Mouse (Mus musculus): ENCODE measurements around the gene Shd. TPM values are rescaled to one million over a fixed set of nuclear protein-coding genes. Genes with fewer than 3 reads are reported as not detected.
A peak's percentile ranks its signal among the peaks of the same experiment; 100 is the strongest.

Shd gene
- polyA plus RNA-seq, 1 experiment from 2014 or later = 209 TPM

GRCm38 (mm10) chr17:55961631-55962030, 8.6 kb upstream of the Shd start:
- Histone ChIP-seq H3K9me3 (no peaks in the 10 kb centered on the region), H3K4me2 (no peak overlapping the region), H3K4me3 (no peak overlapping the region), H3K4me1 (peaks cover 29% of the 10 kb centered on the region), H3K27me3 (replicated peaks) (no peaks in the 10 kb centered on the region), H3K36me3 (replicated peaks) (no peaks in the 10 kb centered on the region; the same call in 1 of the 2 replicates), H3K9ac (no peak overlapping the region), H3K27ac (no peak overlapping the region)
- WGBS = 95% methylated on average over 7 of the region's 7 CpGs
- no peak for ATAC-seq (replicated peaks)

GRCm38 (mm10) chr17:55963171-55963570, 7.1 kb upstream of the Shd start:
- Histone ChIP-seq H3K36me3 (replicated peaks) (no peaks in the 10 kb centered on the region; the same call in 1 of the 2 replicates), H3K27me3 (replicated peaks) (no peaks in the 10 kb centered on the region), H3K27ac (no peak overlapping the region), H3K9ac (no peak overlapping the region), H3K4me3 (no peak overlapping the region), H3K4me2 (no peak overlapping the region), H3K4me1 (peaks cover 22% of the 10 kb centered on the region), H3K9me3 (no peaks in the 10 kb centered on the region)
- ATAC-seq (replicated peaks) = no peak
- WGBS = 84% methylated on average over 14 of the region's 14 CpGs

DNA sequence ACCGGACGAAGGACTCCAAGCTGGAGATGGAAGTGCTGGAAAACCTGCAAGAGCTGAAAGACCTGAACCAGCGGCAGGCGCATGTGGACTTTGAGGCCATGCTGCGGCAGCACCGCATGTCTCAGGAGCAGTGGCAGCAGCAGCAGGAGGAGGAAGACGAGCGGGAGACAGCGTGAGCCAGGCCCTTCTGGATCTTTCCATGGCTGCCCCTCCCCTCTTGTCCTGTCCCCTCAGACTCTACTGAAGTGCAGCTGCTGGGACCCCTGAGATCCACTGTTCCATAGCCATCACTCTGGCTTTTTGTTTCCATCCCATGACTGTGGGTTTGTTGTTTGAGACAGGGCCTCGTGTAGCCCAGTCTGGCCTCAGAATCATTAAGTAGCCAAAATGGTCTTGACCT, 5.8 kb upstream of the Shd start:
- Histone ChIP-seq H3K4me2 (no peak overlapping the region), H3K27ac (no peak overlapping the region), H3K4me1 (peaks cover 28% of the 10 kb centered on the region), H3K27me3 (replicated peaks) (no peaks in the 10 kb centered on the region), H3K4me3 (no peak overlapping the region), H3K36me3 (replicated peaks) (no peaks in the 10 kb centered on the region; the same call in 1 of the 2 replicates), H3K9ac (no peak overlapping the region), H3K9me3 (no peaks in the 10 kb centered on the region)
- ATAC-seq (replicated peaks) = no peak
- WGBS = 94% methylated on average over 10 of the region's 10 CpGs

DNA sequence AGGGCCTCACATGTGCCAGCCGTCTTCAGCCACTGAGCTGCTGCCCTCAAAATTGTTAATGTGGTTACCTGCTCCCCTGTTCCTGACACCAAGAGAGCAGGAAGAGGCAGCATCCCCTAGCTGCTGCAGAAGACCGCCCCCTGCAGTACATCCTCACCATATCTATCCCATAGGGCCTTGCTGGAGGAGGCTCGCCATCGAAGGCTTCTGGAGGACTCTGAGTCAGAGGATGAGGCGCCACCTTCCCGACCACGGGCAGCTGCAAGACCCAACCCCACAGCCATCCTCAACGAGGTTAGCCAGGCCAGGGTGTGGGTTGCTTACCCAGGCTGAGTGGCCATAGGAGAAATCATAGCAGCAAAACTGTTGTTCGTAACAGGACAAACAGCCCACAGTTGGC, 5.3 kb upstream of the Shd start:
- Histone ChIP-seq H3K27me3 (replicated peaks) (no peaks in the 10 kb centered on the region), H3K4me2 (no peak overlapping the region), H3K27ac (no peak overlapping the region), H3K4me3 (no peak overlapping the region), H3K36me3 (replicated peaks) (no peaks in the 10 kb centered on the region; the same call in 1 of the 2 replicates), H3K9ac (no peak overlapping the region), H3K9me3 (no peaks in the 10 kb centered on the region), H3K4me1 (peaks cover 28% of the 10 kb centered on the region)
- 86% methylated on average over 9 of the region's 9 CpGs for WGBS
- ATAC-seq (replicated peaks) = no peak

GRCm38 (mm10) chr17:55967186-55967585, 3.1 kb upstream of the Shd start:
- Histone ChIP-seq H3K4me3 (no peak overlapping the region), H3K27me3 (replicated peaks) (no peaks in the 10 kb centered on the region), H3K9me3 (no peaks in the 10 kb centered on the region), H3K4me1 (peaks cover 40% of the 10 kb centered on the region), H3K27ac (no peak overlapping the region), H3K4me2 (no peak overlapping the region), H3K9ac (no peak overlapping the region), H3K36me3 (replicated peaks) (no peaks in the 10 kb centered on the region; the same call in 1 of the 2 replicates)
- WGBS = 93% methylated on average over 4 of the region's 4 CpGs
- ATAC-seq (replicated peaks) = no peak

- Histone ChIP-seq H3K9ac (no peak overlapping the region), H3K27me3 (replicated peaks) (no peaks in the 10 kb centered on the region), H3K27ac (peak overlapping the region; percentile 89), H3K4me3 (no peak overlapping the region), H3K4me2 (no peak overlapping the region), H3K4me1 (peaks cover 47% of the 10 kb centered on the region), H3K9me3 (no peaks in the 10 kb centered on the region), H3K36me3 (replicated peaks) (no peaks in the 10 kb centered on the region; the same call in 1 of the 2 replicates)
- 43% methylated on average over 7 of the region's 7 CpGs for WGBS
- ATAC-seq (replicated peaks) = no peak
These were observed 2.1 kb upstream of the Shd start for GRCm38 (mm10) chr17:55968210-55968609.

- Histone ChIP-seq H3K4me3 (peak overlapping the region; percentile 76), H3K27me3 (replicated peaks) (no peaks in the 10 kb centered on the region), H3K9me3 (no peaks in the 10 kb centered on the region), H3K36me3 (replicated peaks) (peaks cover 2% of the 10 kb centered on the region; the same call in 1 of the 2 replicates), H3K27ac (peak overlapping the region; percentile 89), H3K4me1 (peaks cover 47% of the 10 kb centered on the region), H3K4me2 (peak overlapping the region; percentile 65), H3K9ac (peak overlapping the region; percentile 81; the same call in 1 of the 2 replicates)
- peak; percentile 70 for ATAC-seq (replicated peaks)
- 11% methylated on average over 14 of the region's 14 CpGs for WGBS
These were observed 707 bp upstream of the Shd start for GRCm38 (mm10) chr17:55969560-55969959.

DNA sequence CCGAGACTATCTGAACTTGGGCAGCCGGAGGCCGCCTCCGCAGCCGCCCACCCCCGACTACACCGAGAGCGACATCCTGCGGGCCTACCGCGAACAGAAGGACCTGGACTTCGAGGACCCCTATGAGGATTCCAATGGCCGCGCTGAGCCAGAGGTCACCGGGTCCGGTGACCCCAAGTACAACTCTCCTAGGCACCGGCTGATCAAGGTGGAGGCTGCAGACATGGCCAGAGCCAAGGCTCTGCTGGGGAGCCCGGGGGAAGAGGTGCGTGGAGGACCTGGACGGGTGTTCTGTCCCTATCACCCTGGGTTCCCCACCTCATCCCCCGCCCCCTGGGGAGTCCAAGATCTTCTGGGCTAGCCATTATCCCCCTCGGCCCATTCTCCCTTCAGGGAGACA, 1.2 kb downstream of the Shd start:
- Histone ChIP-seq H3K27me3 (replicated peaks) (no peaks in the 10 kb centered on the region), H3K9me3 (no peaks in the 10 kb centered on the region), H3K4me1 (peaks cover 53% of the 10 kb centered on the region), H3K4me2 (peak overlapping the region; percentile 65), H3K27ac (peak overlapping the region; percentile 89; the same call in 1 of the 2 replicates), H3K4me3 (peak overlapping the region; percentile 76), H3K36me3 (replicated peaks) (peaks cover 5% of the 10 kb centered on the region; the same call in 1 of the 2 replicates), H3K9ac (peak overlapping the region; percentile 81)
- no peak for ATAC-seq (replicated peaks)
- WGBS = 19% methylated on average over 22 of the region's 22 CpGs

- no peaks in the 10 kb centered on the region for H3K9me3 ChIP-seq
- ATAC-seq (replicated peaks) = peak; percentile 73
- no peak overlapping the region for H3K4me3 ChIP-seq
- no peak overlapping the region; the same call in 1 of the 2 replicates for H3K4me2 ChIP-seq
- 18% methylated on average over 13 of the region's 13 CpGs for WGBS
- peaks cover 5% of the 10 kb centered on the region; the same call in 1 of the 2 replicates for H3K36me3 ChIP-seq (replicated peaks)
- no peaks in the 10 kb centered on the region for H3K27me3 ChIP-seq (replicated peaks)
- H3K4me1 ChIP-seq = peaks cover 27% of the 10 kb centered on the region
- peak overlapping the region; percentile 68 for H3K27ac ChIP-seq
- H3K9ac ChIP-seq = no peak overlapping the region
These were observed 6.1 kb downstream of the Shd start for GRCm38 (mm10) chr17:55976255-55976862.

GRCm38 (mm10) chr17:55977301-55977700, 7.0 kb downstream of the Shd start:
- peaks cover 5% of the 10 kb centered on the region; the same call in 1 of the 2 replicates for H3K36me3 ChIP-seq (replicated peaks)
- H3K9me3 ChIP-seq = no peaks in the 10 kb centered on the region
- ATAC-seq (replicated peaks) = 0 out of 2 replicates have a peak, but pooled peaks have one; percentile 0
- H3K27ac ChIP-seq = peak overlapping the region; percentile 68; the same call in 1 of the 2 replicates
- no peaks in the 10 kb centered on the region for H3K27me3 ChIP-seq (replicated peaks)
- WGBS = 64% methylated on average over 3 of the region's 3 CpGs
- no peak overlapping the region for H3K4me2 ChIP-seq
- H3K9ac ChIP-seq = no peak overlapping the region
- no peak overlapping the region for H3K4me3 ChIP-seq
- H3K4me1 ChIP-seq = peaks cover 18% of the 10 kb centered on the region

GRCm38 (mm10) chr17:55986030-55986961, 16.0 kb downstream of the Shd start, which contains the start of gene Fsd1:
Gene Fsd1 (plus strand): TSS chr17:55986509.
- WGBS = 9% methylated on average over 34 of the region's 35 CpGs
- Histone ChIP-seq H3K27me3 (replicated peaks) (no peaks in the 10 kb centered on the region), H3K9ac (peak within 1 kb of the TSS; percentile 89), H3K4me2 (peak within 1 kb of the TSS; percentile 86), H3K4me1 (peaks cover 16% of the 10 kb centered on the region), H3K27ac (peak within 1 kb of the TSS; percentile 81), H3K36me3 (replicated peaks) (peaks cover 5% of the 10 kb centered on the region; the same call in 1 of the 2 replicates), H3K9me3 (no peaks in the 10 kb centered on the region), H3K4me3 (peak within 1 kb of the TSS; percentile 91)
- peak; percentile 87 for ATAC-seq (replicated peaks)

DNA sequence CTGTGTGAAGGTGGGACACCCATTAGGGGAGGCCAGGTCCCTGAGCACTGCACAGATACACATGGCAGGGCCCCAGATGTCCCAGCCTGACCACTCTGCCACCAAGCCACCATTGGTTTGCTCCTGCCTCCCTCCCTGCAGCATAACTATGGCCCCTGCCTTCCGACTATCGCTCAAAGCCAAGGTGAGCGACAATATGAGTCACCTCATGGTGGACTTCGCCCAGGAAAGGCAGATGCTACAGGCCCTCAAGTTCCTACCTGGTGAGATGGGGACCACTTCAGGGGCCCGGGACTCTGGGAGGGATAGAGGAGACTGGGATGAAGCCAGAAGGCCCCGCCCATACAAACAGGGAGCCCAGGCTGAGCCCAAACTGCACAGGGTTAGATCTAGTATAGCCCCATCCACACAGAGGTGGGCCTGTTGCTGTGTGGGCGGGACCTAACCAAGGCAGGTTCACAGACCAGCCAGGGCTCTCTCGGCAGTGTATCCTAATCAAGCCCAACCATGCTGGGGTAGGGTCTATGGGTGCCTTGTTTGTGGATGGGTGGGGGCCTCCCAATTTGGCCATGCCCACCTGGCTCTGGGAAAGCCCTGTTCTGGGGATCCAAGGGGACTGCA, 20.1 kb downstream of the Shd start:
- Histone ChIP-seq H3K9me3 (no peaks in the 10 kb centered on the region), H3K4me3 (no peak overlapping the region), H3K36me3 (replicated peaks) (peaks cover 25% of the 10 kb centered on the region), H3K4me2 (no peak overlapping the region), H3K27ac (no peak overlapping the region), H3K27me3 (replicated peaks) (no peaks in the 10 kb centered on the region), H3K4me1 (peaks cover 16% of the 10 kb centered on the region), H3K9ac (no peak overlapping the region)
- ATAC-seq (replicated peaks) = no peak
- 90% methylated on average over 8 of the region's 8 CpGs for WGBS
